Mouse (Mus musculus) CD4-positive, CD25-positive, alpha-beta regulatory T cell, adult 2 months (primary cell): ENCODE data around the gene Wfdc18.

Source experiments
- DNase-seq: peaks from one replicate; pipeline ENCODE4 v3.0.0-alpha.2; 2012; ENCODE audit warnings: low read depth, low spot score

Wfdc18 gene

GRCm38 (mm10) chr11:83742731-83743355, 34.0 kb downstream of the Wfdc18 start:
- DNase-seq: no peak

GRCm38 (mm10) chr11:83743525-83743924, 34.7 kb downstream of the Wfdc18 start:
- no peak for DNase-seq

DNA sequence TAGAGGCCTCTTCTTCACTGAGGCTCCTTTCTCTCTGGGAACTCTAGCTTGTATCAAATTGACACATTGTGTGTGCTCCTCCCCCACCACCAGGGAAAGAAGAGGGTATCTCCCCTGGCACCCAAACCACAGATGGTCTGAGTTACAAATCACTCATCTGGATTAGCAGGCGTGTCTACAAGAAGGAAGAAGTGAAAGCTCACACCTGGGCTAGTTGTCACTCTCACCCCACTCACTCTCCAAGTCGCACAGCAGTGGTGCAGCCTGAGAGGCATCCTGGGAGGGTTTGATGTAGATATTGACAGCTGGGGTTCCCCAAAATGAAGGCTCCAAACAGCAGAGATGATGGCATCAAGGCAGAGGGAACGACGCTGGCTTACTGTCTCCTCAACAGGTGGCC, 37.3 kb downstream of the Wfdc18 start:
- DNase-seq: no peak

DNA sequence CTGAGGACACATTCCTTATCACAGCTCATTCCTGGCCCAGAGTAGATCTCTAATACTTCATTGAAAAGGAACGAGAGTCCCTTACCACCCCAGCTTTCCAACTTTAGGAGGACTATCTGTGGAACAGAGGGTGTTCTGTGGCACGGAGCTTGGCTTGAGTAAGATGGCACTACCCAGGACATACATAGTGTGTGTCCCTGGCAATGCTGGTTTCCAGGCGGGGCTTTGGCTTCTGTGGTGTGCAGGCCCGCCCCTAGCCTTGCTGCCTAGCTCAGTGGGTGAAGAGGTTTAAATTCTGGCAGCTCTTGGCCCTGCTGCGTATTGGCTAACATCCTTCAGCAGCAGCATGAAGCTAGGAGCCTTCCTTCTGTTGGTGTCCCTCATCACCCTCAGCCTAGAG, 37.9 kb downstream of the Wfdc18 start, which contains the start of gene Wfdc21:
TSS of gene Wfdc21 (plus strand) at position 260 of the 400 bp plus-strand sequence.
- DNase-seq: no peak

DNA sequence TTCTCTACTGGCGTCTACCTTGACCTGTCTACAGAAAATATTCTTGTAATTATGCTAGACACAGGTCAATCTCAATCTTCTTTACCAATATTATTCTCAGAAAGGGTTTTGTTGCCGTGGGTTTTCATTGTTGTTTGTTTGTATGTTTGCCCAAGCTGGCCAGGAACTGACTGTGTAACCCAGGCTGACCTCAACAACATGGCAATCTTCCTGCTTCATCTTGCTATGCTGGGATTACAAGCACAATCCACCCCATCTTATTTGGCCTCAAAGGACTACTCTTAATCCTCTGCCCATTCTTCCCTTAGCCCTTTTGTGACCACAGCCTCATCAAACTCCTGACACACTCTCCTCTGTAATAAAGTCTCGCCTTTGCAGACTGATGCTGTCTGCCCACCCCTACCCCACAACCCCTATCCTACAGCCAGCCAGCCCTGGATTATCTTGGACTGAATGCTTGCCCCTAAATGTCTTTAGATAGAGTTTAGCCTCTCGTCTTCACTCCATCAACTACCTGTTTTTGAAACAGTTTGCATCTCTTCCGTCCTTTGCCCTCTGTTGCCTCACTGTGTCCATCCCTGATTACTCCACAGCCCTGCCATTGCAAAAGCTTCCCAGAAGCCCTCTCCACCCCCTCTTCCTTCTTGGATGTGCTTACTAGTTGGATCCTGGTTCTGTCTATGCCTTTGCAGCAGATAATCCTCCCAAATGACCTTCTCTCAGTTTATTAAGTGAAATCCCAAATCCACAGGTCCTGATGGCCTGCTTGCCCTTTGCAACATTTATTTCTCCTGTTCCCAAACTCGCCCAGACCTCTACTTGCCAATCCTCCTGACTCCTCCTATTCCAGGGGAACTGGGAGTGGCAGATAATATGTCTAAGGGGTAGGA, 38.8 kb downstream of the Wfdc18 start:
- no peak for DNase-seq

- peak; percentile 92 for DNase-seq
Observed at GRCm38 (mm10) chr11:83753581-83754181, 44.9 kb downstream of the Wfdc18 start, which contains the start of gene Heatr6. Gene Heatr6 (plus strand): TSS chr11:83753696.

- DNase-seq: no peak
Observed at GRCm38 (mm10) chr11:83754227-83754626, 45.4 kb downstream of the Wfdc18 start.
